Mouse (Mus musculus): ENCODE results near the gene Ror1. TPM values are rescaled to one million over a fixed set of nuclear protein-coding genes. Genes with fewer than 3 reads are reported as not detected.

Gene Ror1
- polyA plus RNA-seq, 1 experiment from 2014 or later: 2.5 TPM

GRCm38 (mm10) chr4:100166871-100167270 is 71.3 kb downstream of the Ror1 start:
- no peaks in the 10 kb centered on the region for H3K4me1 ChIP-seq (replicated peaks; ENCODE audit: control insufficient read depth, insufficient read depth, low read length)
- H3K4me3 ChIP-seq (ENCODE audit: low read depth, low read length): no peak overlapping the region
- no peak overlapping the region for H3K4me2 ChIP-seq (replicated peaks; ENCODE audit: low read depth)
- 56% methylated on average over 3 of the region's 3 CpGs for WGBS
- no peak for TF ChIP-seq CTCF (IDR thresholded peaks at IDR 0.05; ENCODE audit: low read depth)
- H3K27me3 ChIP-seq (replicated peaks; ENCODE audit: control insufficient read depth, insufficient read depth, low read length): no peaks in the 10 kb centered on the region
- H3K27ac ChIP-seq (ENCODE audit: low read depth, low read length): no peak overlapping the region
- H3K36me3 ChIP-seq (ENCODE audit: control insufficient read depth, insufficient read depth): no peaks in the 10 kb centered on the region
- no peaks in the 10 kb centered on the region for H3K9me3 ChIP-seq (ENCODE audit: control insufficient read depth)
- ATAC-seq: no peak
- no peak overlapping the region for H3K9ac ChIP-seq (ENCODE audit: low read depth, low read length)

GRCm38 (mm10) chr4:100169683-100170082 is 74.1 kb downstream of the Ror1 start:
- H3K4me2 ChIP-seq (replicated peaks; ENCODE audit: low read depth): no peak overlapping the region
- no peaks in the 10 kb centered on the region for H3K9me3 ChIP-seq (ENCODE audit: control insufficient read depth)
- no peaks in the 10 kb centered on the region for H3K36me3 ChIP-seq (ENCODE audit: control insufficient read depth, insufficient read depth)
- H3K9ac ChIP-seq (ENCODE audit: low read depth, low read length): no peak overlapping the region
- no peak overlapping the region for H3K27ac ChIP-seq (ENCODE audit: low read depth, low read length)
- 60% methylated on average over 5 of the region's 5 CpGs for WGBS
- H3K27me3 ChIP-seq (replicated peaks; ENCODE audit: control insufficient read depth, insufficient read depth, low read length): no peaks in the 10 kb centered on the region
- no peak for ATAC-seq
- no peaks in the 10 kb centered on the region for H3K4me1 ChIP-seq (replicated peaks; ENCODE audit: control insufficient read depth, insufficient read depth, low read length)
- no peak overlapping the region for H3K4me3 ChIP-seq (ENCODE audit: low read depth, low read length)
- TF ChIP-seq CTCF (IDR thresholded peaks at IDR 0.05; ENCODE audit: low read depth): no peak

GRCm38 (mm10) chr4:100170161-100170650 is 74.6 kb downstream of the Ror1 start:
- Histone ChIP-seq H3K9ac (ENCODE audit: low read depth, low read length) (no peak overlapping the region), H3K36me3 (ENCODE audit: control insufficient read depth, insufficient read depth) (no peaks in the 10 kb centered on the region), H3K4me1 (replicated peaks; ENCODE audit: control insufficient read depth, insufficient read depth, low read length) (no peaks in the 10 kb centered on the region), H3K4me3 (ENCODE audit: low read depth, low read length) (no peak overlapping the region), H3K27me3 (replicated peaks; ENCODE audit: control insufficient read depth, insufficient read depth, low read length) (no peaks in the 10 kb centered on the region), H3K4me2 (replicated peaks; ENCODE audit: low read depth) (no peak overlapping the region; the same call in 1 of the 2 replicates), H3K27ac (ENCODE audit: low read depth, low read length) (no peak overlapping the region), H3K9me3 (ENCODE audit: control insufficient read depth) (no peaks in the 10 kb centered on the region)
- 54% methylated on average over 14 of the region's 14 CpGs for WGBS
- TF ChIP-seq CTCF (IDR thresholded peaks at IDR 0.05; ENCODE audit: low read depth): no peak
- ATAC-seq: no peak

GRCm38 (mm10) chr4:100170743-100171142 is 75.2 kb downstream of the Ror1 start:
- no peak for ATAC-seq
- WGBS: 68% methylated on average over 5 of the region's 5 CpGs
- no peak overlapping the region for H3K27ac ChIP-seq (ENCODE audit: low read depth, low read length)

GRCm38 (mm10) chr4:100171483-100171898 is 75.9 kb downstream of the Ror1 start:
- Histone ChIP-seq H3K4me2 (replicated peaks; ENCODE audit: low read depth) (no peak overlapping the region), H3K36me3 (ENCODE audit: control insufficient read depth, insufficient read depth) (no peaks in the 10 kb centered on the region), H3K9me3 (ENCODE audit: control insufficient read depth) (no peaks in the 10 kb centered on the region), H3K27ac (ENCODE audit: low read depth, low read length) (no peak overlapping the region), H3K4me1 (replicated peaks; ENCODE audit: control insufficient read depth, insufficient read depth, low read length) (no peaks in the 10 kb centered on the region), H3K27me3 (replicated peaks; ENCODE audit: control insufficient read depth, insufficient read depth, low read length) (no peaks in the 10 kb centered on the region), H3K9ac (ENCODE audit: low read depth, low read length) (no peak overlapping the region), H3K4me3 (ENCODE audit: low read depth, low read length) (no peak overlapping the region)
- no peak for TF ChIP-seq CTCF (IDR thresholded peaks at IDR 0.05; ENCODE audit: low read depth)
- 61% methylated on average over 5 of the region's 5 CpGs for WGBS
- no peak for ATAC-seq

More at GRCm38 (mm10) chr4:100170743-100171142, 75.2 kb downstream of the Ror1 start:
- no peaks in the 10 kb centered on the region for H3K9me3 ChIP-seq (ENCODE audit: control insufficient read depth)
- H3K27me3 ChIP-seq (replicated peaks; ENCODE audit: control insufficient read depth, insufficient read depth, low read length): no peaks in the 10 kb centered on the region
- H3K4me1 ChIP-seq (replicated peaks; ENCODE audit: control insufficient read depth, insufficient read depth, low read length): no peaks in the 10 kb centered on the region
- no peak overlapping the region for H3K4me3 ChIP-seq (ENCODE audit: low read depth, low read length)
- no peak overlapping the region for H3K4me2 ChIP-seq (replicated peaks; ENCODE audit: low read depth)
- no peaks in the 10 kb centered on the region for H3K36me3 ChIP-seq (ENCODE audit: control insufficient read depth, insufficient read depth)
- no peak overlapping the region for H3K9ac ChIP-seq (ENCODE audit: low read depth, low read length)
- no peak for TF ChIP-seq CTCF (IDR thresholded peaks at IDR 0.05; ENCODE audit: low read depth)

GRCm38 (mm10) chr4:100175594-100175993 is 80.0 kb downstream of the Ror1 start:
- Histone ChIP-seq H3K4me2 (replicated peaks; ENCODE audit: low read depth) (no peak overlapping the region), H3K27ac (ENCODE audit: low read depth, low read length) (no peak overlapping the region), H3K4me1 (replicated peaks; ENCODE audit: control insufficient read depth, insufficient read depth, low read length) (no peaks in the 10 kb centered on the region), H3K9me3 (ENCODE audit: control insufficient read depth) (no peaks in the 10 kb centered on the region), H3K4me3 (ENCODE audit: low read depth, low read length) (no peak overlapping the region), H3K36me3 (ENCODE audit: control insufficient read depth, insufficient read depth) (no peaks in the 10 kb centered on the region), H3K9ac (ENCODE audit: low read depth, low read length) (no peak overlapping the region), H3K27me3 (replicated peaks; ENCODE audit: control insufficient read depth, insufficient read depth, low read length) (no peaks in the 10 kb centered on the region)
- 87% methylated on average over 7 of the region's 7 CpGs for WGBS
- TF ChIP-seq CTCF (IDR thresholded peaks at IDR 0.05; ENCODE audit: low read depth): no peak
- ATAC-seq: no peak

GRCm38 (mm10) chr4:100178316-100178715 is 82.7 kb downstream of the Ror1 start:
- Histone ChIP-seq H3K4me2 (replicated peaks; ENCODE audit: low read depth) (no peak overlapping the region), H3K9ac (ENCODE audit: low read depth, low read length) (no peak overlapping the region), H3K4me1 (replicated peaks; ENCODE audit: control insufficient read depth, insufficient read depth, low read length) (0 out of 2 replicates have a peak, but pooled peaks cover 2% of the 10 kb centered on the region), H3K27ac (ENCODE audit: low read depth, low read length) (no peak overlapping the region), H3K4me3 (ENCODE audit: low read depth, low read length) (no peak overlapping the region), H3K9me3 (ENCODE audit: control insufficient read depth) (no peaks in the 10 kb centered on the region), H3K36me3 (ENCODE audit: control insufficient read depth, insufficient read depth) (no peaks in the 10 kb centered on the region), H3K27me3 (replicated peaks; ENCODE audit: control insufficient read depth, insufficient read depth, low read length) (no peaks in the 10 kb centered on the region)
- no peak for TF ChIP-seq CTCF (IDR thresholded peaks at IDR 0.05; ENCODE audit: low read depth)
- 78% methylated on average over 3 of the region's 3 CpGs for WGBS
- ATAC-seq: no peak

Data from intestine, postnatal 0 days (tissue).